Mouse (Mus musculus): Measurements from ENCODE around the gene Gm17334. TPM values are rescaled to one million over a fixed set of nuclear protein-coding genes. Genes with fewer than 3 reads are reported as not detected.

Gene Gm17334
- polyA plus RNA-seq, 2 experiments = 0.11 to 0.28 TPM

DNA sequence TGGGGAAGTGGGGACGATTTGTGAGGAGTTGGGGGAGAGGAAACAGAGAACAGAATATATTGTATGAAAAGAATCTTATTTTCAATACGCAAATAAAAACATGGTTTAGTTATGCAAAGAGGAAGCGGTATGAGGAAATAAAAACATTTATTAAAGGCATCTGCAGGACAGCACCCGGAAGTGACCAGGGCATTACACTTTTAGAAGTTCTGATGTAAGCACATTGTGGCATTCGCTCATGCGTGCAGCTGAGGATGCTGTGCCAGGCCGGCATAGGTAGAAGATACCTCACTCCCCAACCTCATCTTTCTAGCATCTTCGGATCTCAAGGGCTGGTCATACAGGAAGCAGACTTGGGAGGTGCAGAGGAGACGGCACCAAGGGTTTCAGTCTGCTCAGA is 10.3 kb upstream of the Gm17334 start:
- WGBS = 82% methylated on average over 9 of the region's 9 CpGs
- no peak overlapping the region for H3K4me2 ChIP-seq (replicated peaks; ENCODE audit: low read depth, low read length, severe bottlenecking)

DNA sequence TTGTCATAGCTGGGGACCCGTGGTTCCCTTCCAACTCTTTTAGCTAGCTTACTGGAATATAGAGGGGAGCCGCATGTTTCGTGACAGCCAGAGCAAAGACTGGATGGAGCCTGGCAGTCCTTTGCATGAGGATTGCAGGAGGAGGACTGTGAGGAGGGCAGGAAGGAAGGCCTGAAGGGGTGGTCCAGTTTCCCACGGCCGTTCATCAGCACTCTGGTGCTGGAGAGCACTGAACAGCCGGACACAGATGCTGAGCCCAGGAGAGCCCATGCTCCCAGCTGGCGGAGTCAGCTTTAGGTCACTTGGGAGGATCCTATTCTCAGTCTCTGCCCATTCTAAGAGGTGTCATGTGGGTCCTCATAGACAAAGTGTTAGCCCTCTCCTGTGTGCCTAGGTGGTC is 9.0 kb upstream of the Gm17334 start:
- peaks cover 11% of the 10 kb centered on the region for H3K36me3 ChIP-seq (ENCODE audit: control insufficient read depth, insufficient read depth, low read length)
- no peak for TF ChIP-seq POLR2A (IDR thresholded peaks at IDR 0.05; ENCODE audit: borderline replicate concordance, extremely low read depth, insufficient read depth, insufficient read length)
- H3K4me2 ChIP-seq (replicated peaks; ENCODE audit: low read depth, low read length, severe bottlenecking) = no peak overlapping the region
- WGBS = 79% methylated on average over 7 of the region's 7 CpGs
- H3K27me3 ChIP-seq (ENCODE audit: control insufficient read depth, insufficient read depth, low read length) = no peaks in the 10 kb centered on the region
- ATAC-seq (ENCODE audit: low FRiP score, low read depth) = no peak
- no peak overlapping the region for H3K4me3 ChIP-seq (replicated peaks; ENCODE audit: low read length)
- no peak overlapping the region for H3K9ac ChIP-seq (ENCODE audit: low read depth, low read length, severe bottlenecking)
- H3K9me3 ChIP-seq (ENCODE audit: control insufficient read depth, low read length) = no peaks in the 10 kb centered on the region
- no peak for DNase-seq (ENCODE audit: low spot score)
- no peak overlapping the region for H3K27ac ChIP-seq (replicated peaks; ENCODE audit: low read depth, low read length)
- no peaks in the 10 kb centered on the region; the same call in 1 of the 2 replicates for H3K4me1 ChIP-seq (ENCODE audit: control insufficient read depth, insufficient read depth, low read length)

More for the DNA sequence above, 10.3 kb upstream of the Gm17334 start:
- no peak for TF ChIP-seq POLR2A (IDR thresholded peaks at IDR 0.05; ENCODE audit: borderline replicate concordance, extremely low read depth, insufficient read depth, insufficient read length)
- DNase-seq (ENCODE audit: low spot score) (no peak), ATAC-seq (ENCODE audit: low FRiP score, low read depth) (no peak)
- H3K36me3 ChIP-seq (ENCODE audit: control insufficient read depth, insufficient read depth, low read length) = no peaks in the 10 kb centered on the region
- H3K9ac ChIP-seq (ENCODE audit: low read depth, low read length, severe bottlenecking) = no peak overlapping the region
- H3K27ac ChIP-seq (replicated peaks; ENCODE audit: low read depth, low read length) = no peak overlapping the region
- H3K9me3 ChIP-seq (ENCODE audit: control insufficient read depth, low read length) = no peaks in the 10 kb centered on the region
- no peaks in the 10 kb centered on the region; the same call in 1 of the 2 replicates for H3K4me1 ChIP-seq (ENCODE audit: control insufficient read depth, insufficient read depth, low read length)
- H3K27me3 ChIP-seq (ENCODE audit: control insufficient read depth, insufficient read depth, low read length) = no peaks in the 10 kb centered on the region
- H3K4me3 ChIP-seq (replicated peaks; ENCODE audit: low read length) = no peak overlapping the region

DNA sequence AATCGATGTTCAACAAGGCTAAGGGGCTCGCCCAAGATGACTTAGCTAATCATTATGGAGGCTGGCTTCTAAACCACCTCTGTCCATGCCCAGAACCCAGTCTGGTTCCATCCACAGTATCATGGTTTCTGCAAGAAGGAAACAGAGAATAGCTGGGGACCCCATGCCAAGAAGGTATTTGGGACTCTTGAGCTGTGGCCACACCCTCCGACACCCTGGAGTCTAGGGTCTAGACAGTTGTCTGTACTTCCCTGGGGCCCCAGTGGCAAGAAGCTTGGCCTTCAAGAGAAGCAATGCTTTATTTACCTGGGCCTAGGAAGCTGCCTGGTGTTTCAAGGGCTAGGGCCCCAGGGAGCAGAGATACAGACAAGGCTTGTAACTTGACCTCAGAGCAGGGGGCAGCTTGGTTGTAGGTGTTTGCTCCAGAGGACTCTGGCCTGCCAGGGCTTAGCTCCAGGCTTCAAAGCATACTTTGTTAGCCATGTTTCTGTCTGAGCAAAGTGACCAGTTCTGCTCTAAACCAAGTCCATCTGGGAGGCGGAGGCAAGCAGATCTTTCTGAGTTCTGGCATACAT is 8.3 kb upstream of the Gm17334 start:
- WGBS = 91% methylated on average over 4 of the region's 4 CpGs

DNA sequence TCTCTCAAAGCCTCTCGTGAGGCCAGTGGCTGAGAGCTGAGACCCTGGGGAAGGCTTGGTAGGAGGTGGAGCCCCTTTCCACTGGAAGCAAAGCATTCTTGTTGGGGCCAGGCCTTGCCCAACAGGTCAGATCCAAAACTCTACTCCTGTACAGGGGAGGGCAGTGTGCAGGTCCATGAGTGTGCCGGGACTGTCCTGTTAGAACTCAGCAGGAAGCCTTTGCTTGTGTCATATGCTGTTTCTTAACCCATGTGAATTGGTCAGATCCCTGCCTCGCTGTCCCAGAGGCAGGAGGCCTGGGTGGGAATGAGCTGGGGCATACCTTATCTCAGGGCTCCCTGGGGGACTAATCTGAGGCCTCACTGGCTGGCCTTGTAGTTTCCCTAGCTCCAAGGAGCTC is 7.3 kb upstream of the Gm17334 start:
- H3K4me2 ChIP-seq (replicated peaks; ENCODE audit: low read depth, low read length, severe bottlenecking) = no peak overlapping the region
- peaks cover 28% of the 10 kb centered on the region for H3K36me3 ChIP-seq (ENCODE audit: control insufficient read depth, insufficient read depth, low read length)
- no peaks in the 10 kb centered on the region for H3K27me3 ChIP-seq (ENCODE audit: control insufficient read depth, insufficient read depth, low read length)
- H3K9ac ChIP-seq (ENCODE audit: low read depth, low read length, severe bottlenecking) = no peak overlapping the region
- no peak overlapping the region for H3K4me3 ChIP-seq (replicated peaks; ENCODE audit: low read length)
- DNase-seq (ENCODE audit: low spot score) (no peak), ATAC-seq (ENCODE audit: low FRiP score, low read depth) (no peak)
- no peak for TF ChIP-seq POLR2A (IDR thresholded peaks at IDR 0.05; ENCODE audit: borderline replicate concordance, extremely low read depth, insufficient read depth, insufficient read length)
- H3K9me3 ChIP-seq (ENCODE audit: control insufficient read depth, low read length) = no peaks in the 10 kb centered on the region
- no peak overlapping the region for H3K27ac ChIP-seq (replicated peaks; ENCODE audit: low read depth, low read length)
- 65% methylated on average over 3 of the region's 3 CpGs for WGBS
- H3K4me1 ChIP-seq (ENCODE audit: control insufficient read depth, insufficient read depth, low read length) = no peaks in the 10 kb centered on the region; the same call in 1 of the 2 replicates

More for the DNA sequence above, 8.3 kb upstream of the Gm17334 start:
- no peaks in the 10 kb centered on the region; the same call in 1 of the 2 replicates for H3K4me1 ChIP-seq (ENCODE audit: control insufficient read depth, insufficient read depth, low read length)
- H3K4me3 ChIP-seq (replicated peaks; ENCODE audit: low read length) = no peak overlapping the region
- no peak overlapping the region for H3K9ac ChIP-seq (ENCODE audit: low read depth, low read length, severe bottlenecking)
- H3K9me3 ChIP-seq (ENCODE audit: control insufficient read depth, low read length) = no peaks in the 10 kb centered on the region
- TF ChIP-seq POLR2A (IDR thresholded peaks at IDR 0.05; ENCODE audit: borderline replicate concordance, extremely low read depth, insufficient read depth, insufficient read length) = no peak
- DNase-seq (ENCODE audit: low spot score) = no peak
- H3K4me2 ChIP-seq (replicated peaks; ENCODE audit: low read depth, low read length, severe bottlenecking) = no peak overlapping the region
- no peaks in the 10 kb centered on the region for H3K27me3 ChIP-seq (ENCODE audit: control insufficient read depth, insufficient read depth, low read length)
- no peak overlapping the region for H3K27ac ChIP-seq (replicated peaks; ENCODE audit: low read depth, low read length)
- peaks cover 18% of the 10 kb centered on the region for H3K36me3 ChIP-seq (ENCODE audit: control insufficient read depth, insufficient read depth, low read length)
- no peak for ATAC-seq (ENCODE audit: low FRiP score, low read depth)

DNA sequence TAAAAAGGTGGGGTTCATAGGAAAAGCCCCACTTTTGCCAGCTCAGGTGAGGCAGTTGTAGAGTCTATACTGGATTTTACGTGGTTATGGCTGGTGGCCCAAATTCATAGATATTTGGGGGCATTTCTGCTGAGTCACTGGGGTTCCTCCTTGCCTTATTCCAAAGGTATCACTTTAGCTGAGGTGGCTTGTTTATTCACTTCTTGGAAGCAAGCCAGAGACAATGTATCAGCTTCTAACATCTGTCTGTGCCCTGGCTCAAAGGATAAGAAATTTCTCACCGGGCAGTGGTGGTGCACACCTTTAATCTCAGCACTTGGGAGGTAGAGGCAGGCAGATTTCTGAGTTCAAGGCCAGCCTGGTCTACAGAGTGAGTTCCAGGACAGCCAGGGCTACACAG is 6.8 kb upstream of the Gm17334 start:
- WGBS = 79% methylated on average over 2 of the region's 2 CpGs
- no peak overlapping the region for H3K4me3 ChIP-seq (replicated peaks; ENCODE audit: low read length)
- peaks cover 33% of the 10 kb centered on the region for H3K36me3 ChIP-seq (ENCODE audit: control insufficient read depth, insufficient read depth, low read length)
- DNase-seq (ENCODE audit: low spot score) (no peak), ATAC-seq (ENCODE audit: low FRiP score, low read depth) (no peak)
- H3K9ac ChIP-seq (ENCODE audit: low read depth, low read length, severe bottlenecking) = no peak overlapping the region
- H3K4me2 ChIP-seq (replicated peaks; ENCODE audit: low read depth, low read length, severe bottlenecking) = no peak overlapping the region
- no peaks in the 10 kb centered on the region; the same call in 1 of the 2 replicates for H3K4me1 ChIP-seq (ENCODE audit: control insufficient read depth, insufficient read depth, low read length)
- H3K27me3 ChIP-seq (ENCODE audit: control insufficient read depth, insufficient read depth, low read length) = no peaks in the 10 kb centered on the region
- H3K27ac ChIP-seq (replicated peaks; ENCODE audit: low read depth, low read length) = no peak overlapping the region
- H3K9me3 ChIP-seq (ENCODE audit: control insufficient read depth, low read length) = no peaks in the 10 kb centered on the region
- no peak for TF ChIP-seq POLR2A (IDR thresholded peaks at IDR 0.05; ENCODE audit: borderline replicate concordance, extremely low read depth, insufficient read depth, insufficient read length)

All from limb, embryonic 14.5 days (tissue).